ENCODE assay signal across 8 mouse cellular contexts in the genomic region with DNA sequence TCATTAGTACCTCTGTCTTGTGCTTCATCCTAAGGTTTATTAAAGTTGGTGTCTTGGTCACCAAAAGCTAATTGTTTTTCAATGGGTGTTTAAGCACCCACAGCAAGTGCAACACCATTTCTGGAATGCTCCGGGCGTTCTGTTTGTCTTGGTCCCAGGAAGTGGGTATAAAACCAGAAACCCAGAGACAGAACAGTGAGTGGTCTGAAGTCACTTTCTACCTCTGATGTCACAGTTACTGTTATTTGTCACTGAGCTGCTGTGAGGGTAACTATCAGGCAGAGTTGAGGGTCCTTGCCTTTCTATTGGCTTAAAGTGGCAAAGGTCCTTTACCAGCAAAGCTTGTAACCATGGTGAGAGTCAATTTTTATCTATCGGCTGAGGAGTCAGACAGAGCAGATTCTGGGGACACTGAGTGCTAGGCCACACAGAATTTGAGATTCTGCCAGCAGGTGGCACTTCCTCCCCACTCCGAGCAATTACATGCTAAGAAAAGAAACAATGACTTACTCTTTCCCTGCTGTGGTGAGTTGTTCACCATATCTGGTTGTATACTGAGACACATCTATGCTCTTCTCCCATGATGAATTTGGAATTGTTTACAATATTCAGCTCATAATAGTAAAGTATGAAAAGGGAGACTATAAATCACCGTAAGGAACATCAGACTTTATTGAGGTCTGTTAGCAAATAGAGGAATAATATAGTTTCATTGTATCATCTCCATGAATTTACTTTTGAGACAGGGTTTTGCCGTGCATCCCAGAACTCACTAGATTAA. TPM values are rescaled to one million over a fixed set of nuclear protein-coding genes. Genes with fewer than 3 reads are reported as not detected.
DNase-seq lines count a peak whose midpoint lies in the region; TF ChIP-seq lines count a peak whose summit lies in the region.

No protein-coding gene starts in this region.

- H3K9ac ChIP-seq in liver, adult 2 months (ENCODE audit: low read depth, low read length) = no peak overlapping the region

- no peak overlapping the region for H3K4me3 ChIP-seq in thymus, adult 2 months (ENCODE audit: control insufficient read depth, insufficient read depth, low read length)
- H3K4me3 ChIP-seq in liver, adult 2 months (ENCODE audit: insufficient read depth, low read depth, low read length) = no peak overlapping the region

- no peaks in the 10 kb centered on the region for H3K36me3 ChIP-seq in thymus, adult 2 months (ENCODE audit: control insufficient read depth, insufficient read depth, low read length)
- no peaks in the 10 kb centered on the region for H3K36me3 ChIP-seq in liver, adult 2 months (ENCODE audit: control insufficient read depth, insufficient read depth, low read length)

- H3K79me2 ChIP-seq in liver, adult 2 months (ENCODE audit: control insufficient read depth, insufficient read depth, low read length) = no peaks in the 10 kb centered on the region

- no peak for TF ChIP-seq POLR2A in thymus, adult 2 months (IDR thresholded peaks at IDR 0.05; ENCODE audit: control insufficient read depth, extremely low read depth, insufficient read depth, low read length, poor library complexity)
- no peak for TF ChIP-seq POLR2A in liver, adult 2 months (IDR thresholded peaks at IDR 0.05; ENCODE audit: extremely low read depth, insufficient read depth, low read length)

- peaks cover 7% of the 10 kb centered on the region; the same call in 1 of the 2 replicates for H3K4me1 ChIP-seq in thymus, adult 2 months (replicated peaks; ENCODE audit: control insufficient read depth, insufficient read depth, low read length)
- peaks cover 10% of the 10 kb centered on the region; the same call in 1 of the 2 replicates for H3K4me1 ChIP-seq in liver, adult 2 months (ENCODE audit: control insufficient read depth, insufficient read depth, low read length)

- 44% methylated on average over 6 of the region's 6 CpGs for WGBS in thymus, adult 2 months
- WGBS in liver, adult 2 months = 70% methylated on average over 6 of the region's 6 CpGs

- no peak overlapping the region for H3K27ac ChIP-seq in thymus, adult 2 months (ENCODE audit: control insufficient read depth, insufficient read depth, low read length)
- H3K27ac ChIP-seq in liver, adult 2 months (replicated peaks; ENCODE audit: insufficient read depth, low read depth, low read length) = no peak overlapping the region

- TF ChIP-seq CTCF in thymus, adult 2 months (IDR thresholded peaks at IDR 0.05; ENCODE audit: borderline replicate concordance, control insufficient read depth, extremely low read depth, insufficient read depth, low read length, poor library complexity) = no peak
- peak; percentile 29; the same call in 1 of the 2 replicates for TF ChIP-seq CTCF in liver, adult 2 months (IDR thresholded peaks at IDR 0.05; ENCODE audit: low read depth, low read length)

- peaks cover 8% of the 10 kb centered on the region; the same call in 1 of the 2 replicates for H3K27me3 ChIP-seq in thymus, adult 2 months (ENCODE audit: control insufficient read depth, insufficient read depth, low read length)
- H3K27me3 ChIP-seq in liver, adult 2 months (ENCODE audit: control insufficient read depth, insufficient read depth, low read length) = peaks cover 13% of the 10 kb centered on the region

- DNase-seq in thymus, adult 2 months = peak; percentile 27
- no peak for DNase-seq in thymus, adult 18-20 months
- peak; percentile 30 to 51 for DNase-seq in cerebellum, postnatal 25 days
- DNase-seq in heart, postnatal 4 days = peak; percentile 26
- no peak for DNase-seq in liver, adult 2 months (ENCODE audit: extremely low read depth, low read depth, low spot score)
- peak; percentile 36 for DNase-seq in neural tube, embryonic 10.5 days (ENCODE audit: extremely low spot score, low spot score)
- no peak for DNase-seq in adrenal gland, adult 8-10 months
- DNase-seq in Muller cell, postnatal 12 days (ENCODE audit: inconsistent ontology term) = no peak

RNA-seq across cellular contexts. Expression of a gene that starts 1.0 kb away (rescaled TPM):
- 0.04 and 0.22 TPM in 2 replicates for polyA plus RNA-seq in thymus, adult 2 months (2012; rRNA removed)
- total RNA-seq in heart, postnatal 4 days (2021) = not detected
- not detected in 2 replicates for total RNA-seq in liver, adult 2 months (2014; rRNA removed)
- polyA plus RNA-seq in liver, adult 2 months (2012; rRNA removed) = not detected in 2 replicates
- total RNA-seq in adrenal gland, adult 8-10 months (2022) = not detected

RNA-seq across cellular contexts. Expression of a gene that starts 14.2 kb away (rescaled TPM):
- polyA plus RNA-seq in thymus, adult 2 months (2012; rRNA removed) = 80.9 and 88.8 TPM in 2 replicates
- 10 to 100 TPM; 32.3 to 38.0 TPM for total RNA-seq in heart, postnatal 4 days (2021)
- total RNA-seq in liver, adult 2 months (2014; rRNA removed) = 55.5 and 66.8 TPM in 2 replicates
- 67.4 and 71.7 TPM in 2 replicates for polyA plus RNA-seq in liver, adult 2 months (2012; rRNA removed)
- total RNA-seq in adrenal gland, adult 8-10 months (2022) = 10 to 100 TPM; 57.5 to 79.4 (median 65.6) TPM

RNA-seq across cellular contexts. Expression of a gene that starts 53.8 kb away (rescaled TPM):
- polyA plus RNA-seq in thymus, adult 2 months (2012; rRNA removed) = 16.4 and 19.6 TPM in 2 replicates
- 10 to 100 TPM; 18.7 to 26.8 TPM for total RNA-seq in heart, postnatal 4 days (2021)
- total RNA-seq in liver, adult 2 months (2014; rRNA removed) = 24.7 and 25.3 TPM in 2 replicates
- polyA plus RNA-seq in liver, adult 2 months (2012; rRNA removed) = 7.1 and 8.2 TPM in 2 replicates
- 10 to 100 TPM; 39.5 to 57.7 (median 47.9) TPM for total RNA-seq in adrenal gland, adult 8-10 months (2022)

Comparison
In these comparisons a context has a peak if more than half of its experiments do, and no peak if none do; other contexts are left out.
1. DNase-seq: peak in thymus, adult 2 months (single experiment), cerebellum, postnatal 25 days (2 of 2), heart, postnatal 4 days (single experiment) and neural tube, embryonic 10.5 days (single experiment); none in thymus, adult 18-20 months (0 of 2), liver, adult 2 months (single experiment), adrenal gland, adult 8-10 months (single experiment) and Muller cell, postnatal 12 days (single experiment).